Mouse (Mus musculus) myocyte (in vitro differentiated cells): ENCODE measurements around the gene Actl11.

Experiments
- E2F4 ChIP-seq: IDR thresholded peaks from one replicate; pipeline ENCODE4 v1.6.1; 2011; ENCODE audit warnings: mild to moderate bottlenecking, control low read depth, moderate library complexity; ENCODE audit not compliant: insufficient read depth
- REST ChIP-seq: IDR thresholded peaks from one replicate; pipeline ENCODE4 v1.6.1; 2011; ENCODE audit warnings: mild to moderate bottlenecking, control low read depth, moderate library complexity; ENCODE audit not compliant: insufficient read depth, insufficient read length

DNA sequence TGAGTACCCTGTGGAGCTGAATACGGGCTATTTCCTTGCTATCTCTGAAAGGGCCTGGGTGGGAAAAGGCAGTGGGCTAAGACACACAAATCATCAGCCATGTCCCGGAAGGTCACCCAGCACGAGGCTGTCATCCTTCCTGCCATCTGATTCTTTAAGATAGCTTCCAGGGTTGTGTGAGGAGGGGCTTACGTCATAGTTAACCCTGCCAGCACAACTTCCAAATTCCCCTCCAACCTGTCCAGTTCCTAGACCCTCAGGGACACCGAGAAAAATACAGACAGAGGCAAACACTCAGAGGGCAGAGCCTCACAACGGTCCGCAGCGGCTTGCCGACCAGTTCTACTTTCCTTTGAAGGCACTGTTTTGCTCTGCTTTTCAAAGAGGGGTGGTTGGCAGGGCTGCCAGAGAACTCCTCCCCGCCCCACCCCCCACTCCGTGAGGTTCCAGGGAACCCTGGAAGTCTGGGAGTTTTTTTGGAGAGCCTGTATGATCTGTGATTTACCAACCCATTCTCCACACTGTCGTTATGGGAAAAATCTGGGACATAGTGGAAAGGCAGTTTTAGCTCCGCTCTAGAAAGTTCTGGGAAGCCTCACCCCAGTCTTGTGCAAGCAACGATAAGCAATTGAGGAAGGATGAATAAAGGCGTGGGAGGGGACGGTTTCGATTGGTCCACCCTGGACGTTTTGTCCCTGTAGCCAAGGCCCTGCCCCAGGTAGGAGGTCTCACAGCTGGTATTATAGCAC lies 19.7 kb upstream of the Actl11 start:
- no peak for TF ChIP-seq REST
- no peak for TF ChIP-seq E2F4
